Mouse (Mus musculus) G1E (cell line): ENCODE measurements around the gene Nenf. TPM values are rescaled to one million over a fixed set of nuclear protein-coding genes. Genes with fewer than 3 reads are reported as not detected.
A peak's percentile ranks its signal among the peaks of the same experiment; 100 is the strongest.

Source experiments
- ATAC-seq: 2 replicates; pipeline ENCODE4 v1.8.0; 2016; ENCODE audit warnings: mild to moderate bottlenecking; ENCODE audit not compliant: insufficient number of reproducible peaks, poor library complexity, low FRiP score, severe bottlenecking; ENCODE audit errors: extremely low read depth
- DNase-seq: peaks from one replicate; pipeline ENCODE4 v3.0.0; 2012; ENCODE audit warnings: low spot score
- H3K27me3 ChIP-seq: 2 replicates; pipeline ENCODE4 v1.6.1; 2012; ENCODE audit warnings: mild to moderate bottlenecking, low read length, inconsistent platforms; ENCODE audit not compliant: insufficient read depth
- H3K36me3 ChIP-seq: replicated peaks from 2 replicates; pipeline ENCODE3; 2012; ENCODE audit warnings: mild to moderate bottlenecking, inconsistent platforms
- H3K4me1 ChIP-seq: 2 replicates; pipeline ENCODE4 v1.6.1; 2012; ENCODE audit warnings: low read depth, low read length, inconsistent platforms, mixed read lengths; ENCODE audit not compliant: insufficient read depth
- H3K4me3 ChIP-seq: 2 replicates; pipeline ENCODE4 v1.5.1; 2012; ENCODE audit warnings: low read depth, mild to moderate bottlenecking, inconsistent platforms, low read length, moderate library complexity, mixed read lengths
- H3K9me3 ChIP-seq: replicated peaks from 2 replicates; pipeline ENCODE4 v1.6.1; 2012; ENCODE audit warnings: inconsistent platforms
- CTCF ChIP-seq: IDR thresholded peaks from 2 replicates; pipeline ENCODE4 v1.5.1; 2012; ENCODE audit warnings: low read depth, low read length, inconsistent platforms, mixed read lengths
- GATA1 ChIP-seq: IDR thresholded peaks from 2 replicates; pipeline ENCODE4 v1.6.1; 2012; ENCODE audit warnings: borderline replicate concordance, low read length, inconsistent platforms, mixed read lengths
- GATA2 ChIP-seq: IDR thresholded peaks from 2 replicates; pipeline ENCODE4 v1.6.1; 2012; ENCODE audit warnings: low read depth, low read length, inconsistent platforms, borderline replicate concordance
- POLR2AphosphoS5 ChIP-seq: IDR thresholded peaks from 2 replicates; pipeline ENCODE4 v1.6.1; 2012; ENCODE audit warnings: low read depth, low read length, inconsistent platforms; ENCODE audit not compliant: insufficient replicate concordance
- TAL1 ChIP-seq: conservative IDR thresholded peaks from 2 replicates; pipeline ENCODE4 v1.6.1; 2012; ENCODE audit warnings: low read depth, low read length, inconsistent platforms, mixed read lengths
- polyA plus RNA-seq: library from polyadenylated mRNA; stranded (reverse); fragments of >175 nt; gene quantifications from 2 replicates; pipeline ENCODE4 v1.2.3, GENCODE M21; 2012
- total RNA-seq, 2 experiments: library from RNA; stranded (forward) in 1 of 2; stranded (reverse) in 1 of 2; fragments of 200-1000 nt in 1 of 2; fragments of >200 nt in 1 of 2; fragmentation: Nextera tagmentation in 1 of 2; gene quantifications; 2 replicates each; pipeline ENCODE4 v1.2.3; 2014 to 2017

Gene Nenf
- total and polyA plus RNA-seq, 3 experiments, result 24.7 to 52.0 (median 50.9) TPM

DNA sequence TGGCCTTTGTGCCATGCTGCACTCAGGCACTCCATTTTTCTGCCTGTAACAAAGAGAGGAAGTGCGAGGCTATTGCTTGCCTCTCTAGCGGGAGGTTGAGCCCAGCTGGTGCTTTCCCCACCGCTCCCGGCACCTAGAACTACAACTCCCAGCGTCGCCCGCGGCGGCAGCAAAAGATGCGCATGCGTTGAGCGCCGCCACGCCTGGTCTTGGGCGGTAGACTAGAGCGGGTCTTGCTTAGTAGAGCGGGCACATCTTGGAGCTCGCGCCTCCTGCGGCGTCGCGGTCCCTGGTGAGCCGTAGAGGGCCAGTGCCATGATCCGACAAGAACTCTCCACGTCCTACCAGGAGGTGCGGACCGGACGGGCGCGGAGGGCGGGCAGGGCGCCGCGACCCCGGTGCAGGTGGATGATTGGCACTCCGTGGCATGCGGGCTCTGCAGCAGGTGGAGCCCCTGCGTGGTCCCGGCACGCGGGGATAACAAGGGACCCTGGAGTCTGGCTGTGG lies 7.8 kb upstream of the Nenf start, which contains the start of gene Tmem206:
TSS of gene Tmem206 (plus strand) at position 187 of the 507 bp plus-strand sequence.
- peaks cover 47% of the 10 kb centered on the region for H3K4me1 ChIP-seq
- DNase-seq (peak; percentile 92), ATAC-seq (peak; percentile 92)
- peaks cover under 1% of the 10 kb centered on the region; the same call in 1 of the 2 replicates for H3K27me3 ChIP-seq
- TF ChIP-seq POLR2AphosphoS5 (no peak), CTCF (no peak), TAL1 (no peak), GATA1 (no peak), GATA2 (no peak)
- no peaks in the 10 kb centered on the region for H3K9me3 ChIP-seq
- H3K36me3 ChIP-seq, result peaks cover 33% of the 10 kb centered on the region
- H3K4me3 ChIP-seq, result peak within 1 kb of the TSS; percentile 93

DNA sequence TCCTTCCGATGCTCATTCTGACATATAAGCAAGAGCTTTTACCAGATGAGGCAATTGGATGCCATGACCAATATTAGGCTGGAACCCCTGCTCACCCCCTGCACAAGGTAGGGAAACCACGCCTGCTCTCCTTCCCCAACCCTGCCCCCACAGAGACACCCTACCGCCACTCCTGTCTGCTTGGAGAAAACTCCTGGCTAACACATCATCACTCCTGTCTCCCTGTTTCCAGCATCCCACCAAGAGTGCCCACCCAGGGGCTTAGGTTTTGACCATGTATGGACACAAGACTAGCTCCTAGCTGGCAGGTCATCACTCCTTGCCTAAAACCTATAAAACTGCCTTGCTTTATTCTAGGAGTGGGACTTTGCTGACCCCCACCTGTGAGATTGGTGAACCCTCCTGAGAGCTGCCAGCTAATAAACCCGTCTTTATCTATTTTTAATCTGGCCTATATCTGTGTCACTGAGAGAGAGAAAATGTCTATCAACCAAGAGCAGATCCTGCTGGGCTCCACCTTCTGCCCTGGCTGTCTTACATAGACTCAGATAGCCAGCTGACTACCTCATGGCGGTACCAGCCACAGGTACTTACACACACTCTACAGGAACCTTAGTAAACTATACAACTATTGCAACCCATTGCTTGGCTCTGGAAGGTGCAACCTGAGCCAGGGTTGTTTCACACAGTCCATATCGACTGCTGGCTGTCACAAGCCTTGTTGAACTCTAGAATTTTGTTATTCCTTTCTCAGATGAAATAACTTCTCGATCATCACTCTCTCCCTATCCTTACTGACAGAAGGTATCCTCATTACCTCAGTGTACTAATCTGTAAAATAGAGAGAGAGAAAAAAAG lies 7.0 kb upstream of the Nenf start:
- DNase-seq (no peak), ATAC-seq (no peak)
- H3K36me3 ChIP-seq, result peaks cover 25% of the 10 kb centered on the region
- no peaks in the 10 kb centered on the region for H3K9me3 ChIP-seq
- H3K4me3 ChIP-seq, result no peak overlapping the region
- peaks cover 3% of the 10 kb centered on the region; the same call in 1 of the 2 replicates for H3K27me3 ChIP-seq
- TF ChIP-seq TAL1 (no peak), GATA1 (no peak), CTCF (no peak), GATA2 (no peak), POLR2AphosphoS5 (no peak)
- H3K4me1 ChIP-seq, result peaks cover 48% of the 10 kb centered on the region

DNA sequence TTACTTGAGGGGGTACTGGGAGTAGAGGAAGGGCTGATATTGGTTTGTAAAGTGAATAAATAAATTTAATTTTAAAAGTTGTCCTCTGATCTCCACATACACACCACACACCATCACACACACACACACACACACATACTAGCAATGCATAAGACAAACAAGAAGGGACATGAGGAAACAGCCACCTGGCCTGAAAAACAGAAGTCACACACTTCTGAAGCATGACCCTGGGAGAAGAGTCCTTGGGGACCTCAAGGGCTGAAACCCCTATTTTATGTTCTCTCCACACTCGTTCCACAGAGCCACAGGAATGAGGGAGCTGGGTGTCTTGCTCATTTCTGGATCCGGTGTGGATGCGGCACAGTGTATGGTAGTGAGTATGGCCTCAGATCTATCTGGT lies 5.4 kb upstream of the Nenf start:
- no peak for DNase-seq
- no peaks in the 10 kb centered on the region for H3K9me3 ChIP-seq
- no peak for ATAC-seq

DNA sequence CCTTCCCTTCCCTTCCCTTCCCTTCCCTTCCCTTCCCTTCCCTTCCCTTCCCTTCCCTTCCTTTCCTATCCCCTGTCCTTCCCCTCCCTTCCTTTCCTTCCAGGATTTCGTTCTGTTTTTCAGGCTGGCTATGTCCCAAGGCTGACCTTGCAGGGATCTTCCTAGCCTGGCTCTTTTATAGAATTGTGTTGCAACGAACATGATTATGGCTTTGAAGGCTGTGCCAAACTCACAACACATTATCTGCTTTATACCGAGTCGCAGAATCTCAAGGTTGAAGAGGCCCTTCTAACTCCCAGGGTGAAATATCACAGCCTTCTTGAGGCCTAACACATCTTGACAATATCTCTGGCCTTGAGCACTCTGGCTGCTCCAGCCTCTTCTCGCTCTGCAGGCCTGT lies 692 bp upstream of the Nenf start:
- no peaks in the 10 kb centered on the region for H3K9me3 ChIP-seq
- DNase-seq (no peak), ATAC-seq (no peak)
- H3K4me3 ChIP-seq, result no peak overlapping the region
- H3K36me3 ChIP-seq, result no peaks in the 10 kb centered on the region
- TF ChIP-seq GATA2 (no peak), GATA1 (no peak)
- peaks cover 29% of the 10 kb centered on the region for H3K4me1 ChIP-seq
- peaks cover 3% of the 10 kb centered on the region; the same call in 1 of the 2 replicates for H3K27me3 ChIP-seq

More for the DNA sequence above, 5.4 kb upstream of the Nenf start:
- H3K4me3 ChIP-seq, result no peak overlapping the region
- peaks cover 13% of the 10 kb centered on the region for H3K36me3 ChIP-seq
- peaks cover 44% of the 10 kb centered on the region for H3K4me1 ChIP-seq
- H3K27me3 ChIP-seq, result peaks cover 3% of the 10 kb centered on the region; the same call in 1 of the 2 replicates
- TF ChIP-seq GATA1 (no peak), CTCF (no peak), TAL1 (no peak), POLR2AphosphoS5 (no peak), GATA2 (no peak)

DNA sequence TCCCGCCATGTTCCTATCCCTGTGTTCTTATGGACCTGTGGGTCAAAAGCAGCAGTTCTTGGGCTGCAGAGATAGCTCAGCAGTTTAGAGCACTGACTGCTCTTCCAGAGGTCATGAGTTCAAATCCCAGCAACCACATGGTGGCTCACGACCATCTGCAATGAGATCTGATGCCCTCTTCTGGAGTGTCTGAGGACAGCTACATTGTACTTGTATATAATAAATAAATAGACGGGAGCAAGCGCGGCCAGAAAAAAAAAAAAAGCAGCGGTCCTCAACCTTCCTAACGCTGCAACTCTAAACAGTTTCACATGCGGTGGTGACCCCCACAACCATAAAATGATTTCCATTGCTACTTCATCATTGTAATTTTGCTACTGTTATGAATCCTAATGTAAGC lies 1.2 kb downstream of the Nenf start:
- Histone ChIP-seq H3K9me3 (no peaks in the 10 kb centered on the region), H3K27me3 (peaks cover 3% of the 10 kb centered on the region; the same call in 1 of the 2 replicates), H3K36me3 (peaks cover 3% of the 10 kb centered on the region), H3K4me3 (peak overlapping the region; percentile 79; the same call in 1 of the 2 replicates), H3K4me1 (peaks cover 42% of the 10 kb centered on the region)
- DNase-seq (no peak), ATAC-seq (no peak)
- no peak for TF ChIP-seq TAL1
- TF ChIP-seq GATA2, result no peak
- TF ChIP-seq GATA1, result no peak
- no peak for TF ChIP-seq CTCF
- TF ChIP-seq POLR2AphosphoS5, result no peak

DNA sequence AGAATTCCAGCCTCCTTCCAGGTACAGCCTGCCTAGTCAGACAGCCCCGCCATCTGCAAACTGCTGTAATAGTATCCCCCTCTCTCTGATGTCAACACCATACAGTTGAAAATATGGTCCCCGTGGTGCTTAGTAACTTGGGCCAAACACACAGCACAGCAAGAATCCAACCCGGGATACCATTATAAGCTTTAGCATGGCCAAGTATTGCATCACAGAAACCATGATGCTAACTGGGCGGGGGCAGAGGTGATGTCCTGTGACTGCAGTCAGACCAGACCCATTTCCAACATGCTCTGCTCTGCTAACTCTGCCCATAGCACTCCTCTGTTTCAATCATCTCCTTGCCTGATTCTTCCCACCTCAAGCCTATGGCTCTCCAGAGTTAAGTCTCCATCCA lies 4.1 kb downstream of the Nenf start:
- no peaks in the 10 kb centered on the region for H3K9me3 ChIP-seq
- DNase-seq (no peak), ATAC-seq (no peak)

More for the DNA sequence above, 4.1 kb downstream of the Nenf start:
- peaks cover 20% of the 10 kb centered on the region for H3K36me3 ChIP-seq
- no peak for TF ChIP-seq GATA2
- TF ChIP-seq TAL1, result no peak
- no peak for TF ChIP-seq CTCF
- no peak for TF ChIP-seq POLR2AphosphoS5
- TF ChIP-seq GATA1, result no peak
- H3K4me1 ChIP-seq, result peaks cover 40% of the 10 kb centered on the region
- H3K4me3 ChIP-seq, result no peak overlapping the region
- H3K27me3 ChIP-seq, result no peaks in the 10 kb centered on the region
